Mouse (Mus musculus) CH12.LX (cell line): ENCODE measurements around the gene Lpo. TPM values are rescaled to one million over a fixed set of nuclear protein-coding genes. Genes with fewer than 3 reads are reported as not detected.

ENCODE experiments used
- DNase-seq: peaks from one replicate; pipeline ENCODE4 v3.0.0-alpha.2; 2013; ENCODE audit errors: extremely low read depth
- H3K27ac ChIP-seq: 2 replicates; pipeline ENCODE4 v1.5.1; 2012; ENCODE audit warnings: low read depth, mild to moderate bottlenecking, control low read depth, moderate library complexity; ENCODE audit not compliant: insufficient read depth
- H3K27me3 ChIP-seq: replicated peaks from 2 replicates; pipeline ENCODE3; 2012; ENCODE audit warnings: inconsistent platforms
- H3K36me3 ChIP-seq, 2 experiments: replicated peaks in 1 of 2; 2 replicates each; pipeline versions ENCODE3 to v1.6.1; 2012; ENCODE audit warnings: inconsistent platforms in 1 of 2, low read length in 1 of 2, mild to moderate bottlenecking in 1 of 2, mixed read lengths in 1 of 2, moderate library complexity in 1 of 2; ENCODE audit not compliant: control insufficient read depth in 1 of 2, insufficient read depth in 1 of 2
- H3K4me1 ChIP-seq, 2 experiments: 2 replicates each; pipeline ENCODE4 v1.6.1; 2012; ENCODE audit warnings: inconsistent platforms in 1 of 2, moderate library complexity in 1 of 2; ENCODE audit not compliant: insufficient read depth in 2 of 2, control insufficient read depth in 1 of 2
- H3K4me2 ChIP-seq: 2 replicates; pipeline ENCODE4 v1.6.1; 2012; ENCODE audit warnings: low read depth, mild to moderate bottlenecking, control low read depth; ENCODE audit not compliant: poor library complexity, insufficient read depth, severe bottlenecking
- H3K4me3 ChIP-seq, 3 experiments: fragments of 150-350 bp in 1 of 3; sonication (generic) in 1 of 3; replicated peaks in 1 of 3; 2 replicates each; pipeline versions ENCODE3 to v1.5.1; 2011 to 2012; ENCODE audit warnings: low read depth in 2 of 3, low read length in 2 of 3, mild to moderate bottlenecking in 2 of 3, moderate library complexity in 2 of 3, control low read depth in 1 of 3, improper control_type of control experiment in 1 of 3, inconsistent platforms in 1 of 3, mixed read lengths in 1 of 3; ENCODE audit not compliant: poor library complexity in 1 of 3
- H3K79me2 ChIP-seq: replicated peaks from 2 replicates; pipeline ENCODE4 v1.6.1; 2012; ENCODE audit warnings: mild to moderate bottlenecking, moderate library complexity; ENCODE audit not compliant: control insufficient read depth, poor library complexity, insufficient read depth, severe bottlenecking; ENCODE audit errors: extremely low read depth
- H3K9ac ChIP-seq: 2 replicates; pipeline ENCODE4 v1.6.1; 2012; ENCODE audit warnings: low read depth, mild to moderate bottlenecking, control low read depth, moderate library complexity; ENCODE audit not compliant: insufficient read depth
- H3K9me3 ChIP-seq: replicated peaks from 2 replicates; pipeline ENCODE3; 2012; ENCODE audit warnings: low read length, inconsistent platforms, mixed read lengths
- CHD1 ChIP-seq: IDR thresholded peaks from 2 replicates; pipeline ENCODE4 v1.6.1; 2012; ENCODE audit warnings: low read depth, low read length, improper control_type of control experiment, inconsistent platforms
- EP300 ChIP-seq: IDR thresholded peaks from 2 replicates; pipeline ENCODE4 v1.6.1; 2011; ENCODE audit warnings: low read length, improper control_type of control experiment
- ETS1 ChIP-seq: conservative IDR thresholded peaks from 2 replicates; pipeline ENCODE4 v1.6.1; 2012; ENCODE audit warnings: low read depth, mild to moderate bottlenecking, inconsistent platforms, low read length, improper control_type of control experiment, moderate library complexity
- GABPA ChIP-seq: IDR thresholded peaks from 2 replicates; pipeline ENCODE4 v1.6.1; 2012; ENCODE audit warnings: low read depth, low read length, improper control_type of control experiment, inconsistent platforms; ENCODE audit not compliant: insufficient replicate concordance
- HCFC1 ChIP-seq: IDR thresholded peaks from 2 replicates; pipeline ENCODE4 v1.6.1; 2012; ENCODE audit warnings: low read depth, mild to moderate bottlenecking, inconsistent platforms, low read length, improper control_type of control experiment
- MAFK ChIP-seq: IDR thresholded peaks from 2 replicates; pipeline ENCODE4 v1.6.1; 2011; ENCODE audit warnings: low read length, improper control_type of control experiment; ENCODE audit not compliant: insufficient replicate concordance
- MAZ ChIP-seq: IDR thresholded peaks from 2 replicates; pipeline ENCODE4 v1.6.1; 2012; ENCODE audit warnings: low read depth, mild to moderate bottlenecking, inconsistent platforms, low read length, improper control_type of control experiment, moderate library complexity
- MEF2A ChIP-seq: IDR thresholded peaks from 2 replicates; pipeline ENCODE4 v1.6.1; 2014; ENCODE audit warnings: low read depth, mild to moderate bottlenecking, inconsistent platforms, low read length, improper control_type of control experiment, borderline replicate concordance
- MXI1 ChIP-seq: IDR thresholded peaks from 2 replicates; pipeline ENCODE4 v1.6.1; 2011; ENCODE audit warnings: mild to moderate bottlenecking, low read depth, low read length, improper control_type of control experiment
- MYC ChIP-seq: IDR thresholded peaks from 2 replicates; pipeline ENCODE4 v1.6.1; 2011; ENCODE audit warnings: low read depth, mild to moderate bottlenecking, improper control_type of control experiment, low read length
- RAD21 ChIP-seq: IDR thresholded peaks from 2 replicates; pipeline ENCODE4 v1.6.1; 2011; ENCODE audit warnings: low read depth, mild to moderate bottlenecking, low read length, improper control_type of control experiment, moderate library complexity
- TCF12 ChIP-seq: IDR thresholded peaks from 2 replicates; pipeline ENCODE4 v1.6.1; 2014; ENCODE audit warnings: low read depth, mild to moderate bottlenecking, inconsistent platforms, low read length, improper control_type of control experiment
- UBTF ChIP-seq: IDR thresholded peaks from 2 replicates; pipeline ENCODE4 v1.6.1; 2012; ENCODE audit warnings: low read depth, mild to moderate bottlenecking, inconsistent platforms, low read length, improper control_type of control experiment, moderate library complexity
- ZMIZ1 ChIP-seq: IDR thresholded peaks from 2 replicates; pipeline ENCODE4 v1.6.1; 2012; ENCODE audit warnings: low read depth, mild to moderate bottlenecking, inconsistent platforms, low read length, improper control_type of control experiment
- ZNF384 ChIP-seq: IDR thresholded peaks from 2 replicates; pipeline ENCODE4 v1.6.1; 2012; ENCODE audit warnings: low read depth, low read length, improper control_type of control experiment, inconsistent platforms
- dilution Hi-C: fragments of 300-500 bp; cut with MboI; formaldehyde crosslinking; loops from 2 replicates; pipeline ENCODE4 v1.14.3; 2020; ENCODE audit warnings: low sequenced_read_pairs; ENCODE audit not compliant: extremely low pct_unique_long_range_greater_than_20kb, extremely low pct_ligation_motif_present
- in situ Hi-C: fragments of 300-500 bp; cut with MboI; formaldehyde crosslinking; loops from 3 replicates; pipeline ENCODE4 v1.14.3; 2019; ENCODE audit warnings: low sequenced_read_pairs, low pct_ligation_motif_present, low pct_unique_long_range_greater_than_20kb, mixed read lengths
- polyA plus RNA-seq: library from polyadenylated mRNA; unstranded; fragments of >175 nt; gene quantifications from 2 replicates; pipeline ENCODE4 v1.2.1, GENCODE M21; 2012; ENCODE audit warnings: low read depth; ENCODE audit not compliant: insufficient read length
- total RNA-seq, 2 experiments: library from RNA; depleted of rRNA; stranded (reverse); fragments of 300-350 nt in 1 of 2; fragments of >200 nt in 1 of 2; gene quantifications; 2 replicates each; pipeline ENCODE4 v1.2.3; 2012 to 2014

The Lpo gene
- total and polyA plus RNA-seq, 3 experiments = not detected

GRCm38 (mm10) chr11:87768745-87769144 lies 59.3 kb downstream of the Lpo start:
- no peak overlapping the region for H3K9ac ChIP-seq
- H3K36me3 ChIP-seq = peaks cover 67 to 98% of the 10 kb centered on the region in 2 experiments
- H3K9me3 ChIP-seq = peaks cover 2% of the 10 kb centered on the region
- dilution Hi-C loops (no loop called here), in situ Hi-C loops (no loop called here)
- H3K4me3 ChIP-seq = no peak overlapping the region
- H3K4me1 ChIP-seq = peaks cover 0 to 13% of the 10 kb centered on the region in 2 experiments; a peak in 2 of 4 replicates
- TF ChIP-seq MXI1 (no peak), UBTF (no peak), MEF2A (no peak), ETS1 (no peak), TCF12 (no peak), MAZ (no peak), CHD1 (no peak), GABPA (no peak), EP300 (no peak), HCFC1 (no peak), ZNF384 (no peak), MAFK (no peak), ZMIZ1 (no peak), RAD21 (no peak)
- H3K27ac ChIP-seq = no peak overlapping the region
- no peaks in the 10 kb centered on the region for H3K27me3 ChIP-seq
- no peak for DNase-seq
- H3K79me2 ChIP-seq = no peaks in the 10 kb centered on the region
- no peak overlapping the region for H3K4me2 ChIP-seq

DNA sequence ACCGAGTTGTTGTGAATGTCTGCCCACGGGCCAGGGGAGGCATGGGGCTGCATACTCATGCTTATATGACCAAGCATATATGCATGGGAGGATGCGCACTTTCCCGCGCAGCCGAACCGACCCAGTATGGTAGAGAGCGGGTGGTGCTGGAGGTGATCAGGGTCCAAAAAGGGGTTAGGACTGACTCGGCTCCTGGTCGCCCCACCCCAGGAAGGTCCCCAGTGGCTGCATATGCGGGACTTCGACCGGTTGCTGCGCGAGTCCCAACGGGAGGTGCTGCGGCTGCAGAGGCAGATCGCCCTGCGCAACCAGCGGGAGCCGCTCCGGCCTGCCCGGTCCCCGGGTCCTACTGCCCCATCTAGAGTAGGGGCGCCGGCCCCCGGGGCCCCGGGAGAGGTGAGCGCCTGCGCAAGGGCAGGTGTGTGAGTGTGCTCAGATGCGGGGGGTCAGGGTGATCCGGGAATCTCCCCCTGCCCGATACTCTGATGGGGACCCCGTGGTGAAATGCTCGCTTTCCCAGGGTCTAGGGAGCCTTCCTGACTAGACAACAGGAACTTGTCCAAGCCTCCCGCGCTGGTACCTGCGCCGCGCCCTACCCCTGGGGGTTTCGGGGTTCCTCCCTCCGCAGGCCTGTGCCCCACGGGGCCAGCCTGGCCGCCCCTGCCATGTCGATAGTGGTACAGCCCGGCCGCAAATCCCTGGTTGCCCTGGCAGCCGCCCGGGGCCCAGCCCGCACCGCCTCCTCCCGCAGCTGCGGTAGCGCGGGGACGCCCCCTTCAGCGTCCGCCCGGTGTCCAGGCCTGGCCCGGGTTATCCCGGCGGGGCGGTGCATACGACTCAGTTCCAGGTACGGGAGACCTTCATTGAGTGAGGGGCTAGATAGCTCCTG lies 63.9 kb downstream of the Lpo start:
- H3K4me3 ChIP-seq = no peak overlapping the region
- in situ Hi-C loops (no loop called here), dilution Hi-C loops (no loop called here)
- peaks cover 9 to 33% of the 10 kb centered on the region in 2 experiments; a peak in 3 of 4 replicates for H3K4me1 ChIP-seq
- H3K9me3 ChIP-seq = peaks cover 7% of the 10 kb centered on the region
- H3K27me3 ChIP-seq = no peaks in the 10 kb centered on the region
- no peaks in the 10 kb centered on the region for H3K79me2 ChIP-seq
- TF ChIP-seq MYC (no peak), MXI1 (no peak), GABPA (no peak)
- peaks cover 33 to 72% of the 10 kb centered on the region in 2 experiments for H3K36me3 ChIP-seq
- no peak overlapping the region for H3K4me2 ChIP-seq
- H3K27ac ChIP-seq = no peak overlapping the region
- no peak overlapping the region for H3K9ac ChIP-seq
- no peak for DNase-seq
